Mouse (Mus musculus) small intestine, adult 2 months (tissue): ENCODE results near the gene Lypd6b.

Experiments used
- CTCF ChIP-seq: fragments of 200-500 bp; IDR thresholded peaks from 2 replicates; pipeline ENCODE4 v1.5.1; 2012; ENCODE audit warnings: low read depth, mild to moderate bottlenecking, control low read depth, inconsistent platforms, low read length, moderate library complexity, mixed read lengths; ENCODE audit not compliant: insufficient replicate concordance, insufficient read length; ENCODE audit errors: extremely low read depth
- POLR2A ChIP-seq: fragments of 200-500 bp; IDR thresholded peaks from 2 replicates; pipeline ENCODE4 v1.6.1; 2012; ENCODE audit warnings: low read depth, mild to moderate bottlenecking, control low read depth, inconsistent platforms, low read length, moderate library complexity

- TF ChIP-seq CTCF (no peak), POLR2A (no peak)
Observed at GRCm38 (mm10) chr2:49749730-49750576, 37.5 kb upstream of the Lypd6b start.
